Mouse (Mus musculus): Measurements from ENCODE around the gene Col19a1. TPM values are rescaled to one million over a fixed set of nuclear protein-coding genes. Genes with fewer than 3 reads are reported as not detected.

The Col19a1 gene
- total RNA-seq, 2 experiments from 2014 or later = 26.1 to 28.3 TPM

GRCm38 (mm10) chr1:24316961-24317589 lies 270.2 kb downstream of the Col19a1 start:
- no peak for DNase-seq (ENCODE audit: low spot score in 2 of 2)

- no peak for DNase-seq (ENCODE audit: low spot score in 2 of 2)
Measured at GRCm38 (mm10) chr1:24316490-24316889, 270.8 kb downstream of the Col19a1 start.

DNA sequence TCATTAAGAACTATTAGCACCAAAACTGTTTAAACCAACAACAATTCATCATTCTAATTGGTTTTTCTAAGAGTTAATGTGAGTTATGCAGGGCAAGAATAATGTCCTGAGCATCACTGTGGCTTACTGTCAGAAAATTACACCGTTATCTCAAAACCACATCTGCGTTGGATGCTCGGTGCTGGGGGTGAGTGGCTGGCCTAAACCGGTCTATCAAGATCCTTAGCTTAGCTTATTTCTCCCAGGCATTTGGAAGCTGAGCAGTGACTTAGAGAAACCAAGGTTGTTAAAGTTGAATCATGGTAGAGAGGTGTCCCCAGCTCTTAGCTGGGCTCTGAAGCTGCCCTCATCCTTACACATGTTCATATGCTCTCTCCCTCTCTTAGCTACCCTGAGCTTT lies 276.4 kb downstream of the Col19a1 start:
- DNase-seq (ENCODE audit: low spot score in 2 of 2) = no peak

DNA sequence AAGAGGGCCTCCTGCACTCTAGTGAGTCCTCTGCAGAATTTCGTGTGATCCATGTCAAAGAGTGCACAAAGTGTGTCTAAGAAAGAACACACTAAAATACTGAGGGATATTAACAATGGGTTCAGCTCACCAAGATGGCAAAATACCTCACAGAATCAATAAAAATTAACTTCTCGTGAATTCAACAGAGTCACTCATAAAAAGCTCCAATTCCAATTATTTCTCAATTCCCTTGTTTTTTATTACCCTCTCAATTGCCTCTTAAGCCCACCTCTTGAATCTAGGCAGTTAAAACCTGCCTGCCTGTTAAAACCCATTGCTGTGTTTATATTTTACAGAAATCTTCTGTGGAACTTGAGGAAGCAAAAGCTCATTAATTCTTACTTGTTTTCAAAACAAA lies 277.1 kb downstream of the Col19a1 start:
- DNase-seq (ENCODE audit: low spot score in 2 of 2) = no peak

- DNase-seq (ENCODE audit: low spot score in 2 of 2) = no peak
Measured at GRCm38 (mm10) chr1:24303077-24303476, 284.2 kb downstream of the Col19a1 start.

GRCm38 (mm10) chr1:24302674-24303073 lies 284.6 kb downstream of the Col19a1 start:
- peak; percentile 64 to 72 for DNase-seq (ENCODE audit: low spot score in 2 of 2)

DNA sequence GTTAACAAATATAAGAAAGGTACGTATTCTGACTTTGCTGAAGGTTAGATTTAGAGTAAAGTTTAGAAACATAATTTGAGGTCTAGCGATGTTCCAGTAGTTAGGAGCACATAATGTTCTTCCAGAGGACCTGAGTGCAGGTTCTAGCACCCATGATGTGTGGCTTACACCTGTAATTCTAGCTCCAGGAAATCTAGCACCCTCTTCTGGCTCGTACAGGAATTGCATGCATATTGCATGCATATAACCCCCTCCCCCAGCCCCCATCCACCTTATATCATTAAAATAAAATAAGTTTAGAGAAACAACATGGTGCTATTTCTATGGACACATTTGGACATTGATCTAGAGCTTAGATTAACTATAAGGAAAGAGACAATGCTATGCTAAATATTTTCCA lies 286.6 kb downstream of the Col19a1 start:
- no peak for DNase-seq (ENCODE audit: low spot score in 2 of 2)

DNA sequence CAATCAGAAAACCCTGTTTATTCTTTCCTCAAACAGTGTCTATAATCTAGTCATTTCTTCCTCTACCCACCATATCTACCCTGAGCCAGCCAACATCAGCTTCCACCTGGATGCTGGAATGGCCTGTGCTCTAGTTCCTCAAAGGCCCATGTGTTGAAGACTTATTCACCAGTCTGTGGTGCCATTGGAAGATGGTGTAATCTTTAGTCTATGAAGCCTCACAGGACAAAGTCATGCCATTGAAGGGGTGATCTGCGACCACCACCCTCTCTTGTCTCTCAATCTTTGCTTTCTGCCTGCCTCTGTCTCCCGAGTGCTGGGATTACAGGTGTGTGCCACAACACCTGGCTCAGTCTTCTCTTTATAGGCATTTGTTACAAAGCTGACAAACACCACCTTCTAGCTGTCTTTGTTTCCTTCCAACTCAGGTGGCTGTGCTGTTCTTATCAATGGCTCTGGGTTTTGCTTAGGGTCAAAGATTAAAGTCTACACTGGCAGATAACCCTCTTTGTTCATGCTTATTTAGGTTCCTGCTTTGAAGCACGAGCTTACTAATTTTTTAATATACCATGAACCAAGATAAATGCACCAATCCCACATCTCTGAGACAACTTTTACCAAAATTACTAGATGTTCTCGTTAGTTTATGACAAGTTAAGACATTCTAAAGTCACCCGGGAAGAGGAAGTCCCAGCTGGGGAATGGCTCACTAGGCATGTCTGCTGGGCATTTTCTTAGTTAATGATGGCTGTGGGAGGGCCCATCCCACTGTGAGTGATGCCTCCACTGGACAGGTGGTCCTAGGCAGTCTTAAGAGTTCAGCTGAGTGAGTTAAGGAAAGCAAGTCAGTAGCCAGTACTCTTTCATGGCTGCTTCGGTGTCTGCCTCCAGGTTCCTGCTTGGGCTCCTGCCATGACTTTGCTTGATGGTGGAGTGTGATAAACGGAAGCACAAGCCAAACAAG lies 292.0 kb downstream of the Col19a1 start:
- DNase-seq (ENCODE audit: low spot score in 2 of 2) = no peak

DNA sequence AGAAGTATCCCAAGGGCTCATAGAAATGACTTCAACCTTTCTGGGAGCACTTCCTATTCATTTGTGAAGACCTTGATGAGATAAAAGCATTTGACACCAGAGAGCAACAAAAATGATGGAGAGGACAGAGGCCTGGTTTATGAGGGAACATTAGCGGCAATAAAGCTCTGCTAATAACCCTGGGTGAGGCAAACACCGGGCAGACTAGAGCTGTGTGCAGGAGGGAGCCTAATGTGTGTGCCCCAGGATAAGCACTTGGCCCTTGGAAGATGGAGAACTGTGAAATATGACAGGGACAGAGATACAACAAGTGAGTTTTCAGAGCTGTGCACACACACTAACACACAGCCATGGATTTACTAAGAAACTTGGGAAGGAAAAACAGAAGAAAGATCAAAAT lies 294.8 kb downstream of the Col19a1 start:
- DNase-seq (ENCODE audit: low spot score in 2 of 2) = no peak

DNA sequence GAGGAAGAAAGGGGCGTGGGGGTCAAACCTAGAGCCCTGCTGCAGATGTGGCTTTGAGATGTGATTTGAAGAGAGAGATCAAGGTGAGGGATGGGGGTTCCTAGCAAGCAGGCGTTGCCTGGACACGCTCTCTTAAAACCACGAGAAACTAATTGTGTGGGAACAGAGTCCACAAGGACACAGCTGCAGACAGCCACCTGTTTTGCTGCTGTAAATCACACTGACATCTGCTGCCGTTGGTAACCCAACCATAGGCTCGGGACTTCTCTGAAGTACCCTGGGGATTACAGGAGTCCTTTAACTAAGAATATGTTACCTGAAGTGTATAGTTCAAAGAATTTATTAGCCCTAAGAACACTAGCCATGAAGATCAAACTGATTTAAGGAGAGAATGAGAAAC lies 300.9 kb downstream of the Col19a1 start:
- DNase-seq (ENCODE audit: low spot score in 2 of 2) = no peak

DNA sequence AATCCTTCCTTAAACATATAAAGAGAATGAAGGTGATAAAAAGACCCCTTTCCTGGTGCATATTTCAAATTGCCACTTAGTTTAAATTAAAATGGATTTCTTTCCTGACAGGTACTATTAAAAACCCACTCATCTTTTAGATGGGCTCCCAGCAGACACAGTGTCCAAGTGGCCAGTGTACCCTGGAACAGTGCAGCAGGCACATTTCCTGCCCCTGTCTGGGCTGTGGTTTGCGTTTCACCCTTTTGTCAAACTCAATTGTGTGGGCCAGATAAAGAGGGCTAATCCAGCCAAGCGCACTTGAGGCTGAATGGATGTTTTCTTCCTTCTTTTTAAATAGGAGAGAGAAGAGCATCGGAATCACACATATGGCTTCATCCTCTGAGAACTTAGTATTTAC lies 320.2 kb downstream of the Col19a1 start:
- no peak for DNase-seq (ENCODE audit: low spot score in 2 of 2)

- no peak for DNase-seq (ENCODE audit: low spot score in 2 of 2)
Measured at GRCm38 (mm10) chr1:24261181-24261580, 326.1 kb downstream of the Col19a1 start.

DNA sequence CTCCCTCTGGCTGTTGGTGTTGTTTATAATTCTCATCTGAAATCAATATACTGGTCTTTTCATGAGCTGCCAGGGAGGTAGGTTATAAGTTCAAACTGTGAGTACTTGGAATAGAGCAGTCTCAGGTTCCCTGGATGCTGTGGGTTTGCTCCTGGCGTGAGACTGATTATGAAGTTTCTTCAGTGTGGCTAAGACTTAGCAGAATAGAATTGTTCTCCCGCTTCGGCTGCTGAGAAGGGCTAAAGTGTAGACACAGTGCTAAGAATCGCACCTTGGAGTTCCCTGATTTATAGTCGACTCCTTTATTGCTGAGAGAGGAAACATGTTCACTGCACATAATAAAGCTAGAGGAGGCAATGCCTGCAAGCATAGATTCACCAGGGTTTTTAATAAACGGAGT lies 327.9 kb downstream of the Col19a1 start:
- no peak for DNase-seq (ENCODE audit: low spot score in 2 of 2)

- DNase-seq (ENCODE audit: low spot score in 2 of 2) = no peak
Measured at GRCm38 (mm10) chr1:24257961-24258360, 329.3 kb downstream of the Col19a1 start.

GRCm38 (mm10) chr1:24249105-24249664 lies 338.1 kb downstream of the Col19a1 start:
- peak; percentile 26 to 71 for DNase-seq (ENCODE audit: low spot score in 2 of 2)

DNA sequence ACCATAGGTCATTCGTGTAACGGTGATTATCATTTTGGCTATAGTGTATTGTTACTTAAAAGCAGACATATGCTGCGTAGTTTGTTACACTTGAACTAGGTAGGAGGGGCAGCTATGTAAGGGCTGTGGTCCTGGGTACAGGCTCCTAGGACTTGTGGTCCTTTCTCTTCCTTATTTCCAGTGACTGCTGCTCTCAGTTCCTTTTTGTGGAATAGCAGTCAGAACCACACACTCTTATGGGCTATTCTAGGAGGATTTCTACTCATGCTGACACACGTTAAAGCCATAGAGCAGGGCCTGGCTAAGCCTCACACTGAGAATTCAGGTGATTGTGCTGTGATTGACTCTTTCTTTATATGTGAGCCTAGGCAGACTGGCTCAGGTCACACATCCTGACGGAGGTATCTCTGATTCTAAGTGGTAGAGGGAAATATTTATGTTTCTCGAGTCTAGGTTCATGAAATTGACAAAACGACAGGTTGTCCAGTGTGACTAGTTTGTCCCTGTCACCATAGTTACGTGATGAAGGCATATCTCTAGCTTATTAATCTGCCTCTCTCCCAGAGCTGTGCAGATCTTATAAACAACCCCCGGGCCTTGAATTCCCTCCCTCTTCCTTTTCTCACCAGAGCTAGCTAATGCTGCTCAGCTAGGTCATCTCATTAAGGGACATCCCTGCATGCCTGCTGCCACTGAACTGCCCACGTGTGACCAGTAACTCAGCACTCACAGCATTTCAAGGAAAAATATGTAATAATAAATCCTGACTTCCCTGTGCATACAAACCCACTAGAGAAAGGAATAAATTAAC lies 338.8 kb downstream of the Col19a1 start:
- peak in 1 of 2 experiments; percentile 23 for DNase-seq (ENCODE audit: low spot score in 2 of 2)

DNA sequence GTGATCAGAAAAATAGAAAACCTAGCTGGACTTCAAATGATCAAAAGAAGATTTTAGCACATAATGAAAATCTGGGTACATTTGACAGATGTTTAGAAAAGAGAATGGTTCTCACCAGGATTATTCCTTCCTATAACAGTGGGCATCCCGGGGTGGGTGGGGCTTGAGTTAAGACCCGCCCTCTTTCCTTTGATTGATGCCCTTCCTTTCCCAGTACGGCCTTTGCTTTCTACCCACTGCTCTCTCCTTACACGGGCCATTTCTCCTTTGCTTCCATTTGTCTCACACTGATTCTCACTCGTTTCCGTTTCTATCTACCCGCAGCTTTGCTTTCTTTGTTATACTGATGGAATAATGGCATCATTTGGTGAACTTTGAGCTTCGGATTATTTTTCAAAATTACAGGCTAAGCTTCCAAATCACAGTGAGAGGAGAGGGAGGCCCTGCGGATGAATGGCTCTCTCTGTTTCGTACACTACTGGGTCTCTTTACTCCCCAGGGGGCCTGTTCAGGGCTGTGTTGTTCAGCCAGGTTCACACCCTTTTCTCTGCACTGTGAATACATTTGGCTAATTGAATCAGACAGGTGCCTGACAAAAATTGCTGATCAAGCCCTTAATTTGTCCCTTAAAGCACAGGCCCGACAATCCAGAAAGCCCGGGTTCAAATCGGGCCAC lies 341.4 kb downstream of the Col19a1 start:
- no peak for DNase-seq (ENCODE audit: low spot score in 2 of 2)

DNA sequence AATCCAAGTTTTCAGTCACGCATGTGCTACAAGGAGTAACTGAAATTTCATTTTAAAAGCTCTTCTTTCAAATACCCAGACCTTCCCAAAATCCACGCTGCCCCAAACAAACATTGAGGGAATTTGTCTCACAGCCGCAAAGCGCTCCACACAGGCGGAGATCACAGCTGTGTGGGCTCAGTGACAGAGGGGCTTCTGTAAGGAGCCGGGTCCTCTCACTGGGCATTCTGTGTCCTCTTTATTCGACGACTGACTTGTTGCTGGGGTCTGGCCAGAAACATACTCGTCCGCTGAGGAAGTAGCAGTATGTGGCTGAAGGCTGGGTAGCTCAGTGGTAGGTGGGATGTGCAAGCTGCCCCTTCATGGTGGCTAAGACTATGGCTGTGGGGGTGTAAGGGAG lies 342.3 kb downstream of the Col19a1 start:
- no peak for DNase-seq (ENCODE audit: low spot score in 2 of 2)

DNA sequence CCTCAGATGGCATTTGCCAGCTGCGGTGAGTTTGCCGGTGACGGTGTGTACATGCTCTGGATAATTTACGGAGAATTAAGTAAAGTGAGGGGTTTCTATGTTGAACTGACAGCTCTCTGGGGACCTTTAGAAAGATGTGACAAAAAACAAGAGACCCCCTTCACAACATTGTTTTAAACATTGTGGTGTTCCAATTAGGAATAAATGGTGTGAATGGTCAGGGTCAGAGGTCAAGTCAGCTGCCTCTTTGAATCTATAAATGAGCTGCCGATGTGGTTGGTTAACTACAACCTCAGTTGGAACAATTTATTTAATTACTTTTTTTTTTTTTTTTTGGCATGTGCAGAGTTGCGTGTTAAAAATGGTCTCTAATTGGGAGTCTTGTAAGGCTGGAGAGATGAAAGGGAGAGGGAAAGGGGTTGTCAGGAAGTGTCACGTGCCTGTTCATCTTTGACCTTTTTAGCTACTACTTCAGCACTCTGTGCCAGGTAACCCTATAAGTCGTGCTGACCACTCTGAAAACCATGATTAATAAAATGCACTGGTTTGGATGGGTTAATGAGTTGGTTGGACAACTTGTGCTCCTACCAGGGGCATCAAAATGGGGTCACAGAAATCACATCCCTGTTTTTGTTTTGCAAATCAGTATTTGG lies 347.1 kb downstream of the Col19a1 start:
- no peak for DNase-seq (ENCODE audit: low spot score in 2 of 2)

GRCm38 (mm10) chr1:24236330-24236729 lies 350.9 kb downstream of the Col19a1 start:
- DNase-seq (ENCODE audit: low spot score in 2 of 2) = no peak
